Mouse (Mus musculus) thymus, postnatal 14 days (tissue): ENCODE measurements around the gene 2410015M20Rik.

ENCODE experiments used
- DNase-seq: peaks from one replicate; pipeline ENCODE4 v3.0.0; 2021

2410015M20Rik gene

GRCm38 (mm10) chr17:56570287-56570686 is 39.3 kb downstream of the 2410015M20Rik start:
- DNase-seq = no peak

- no peak for DNase-seq
Measured at GRCm38 (mm10) chr17:56567370-56567769, 42.2 kb downstream of the 2410015M20Rik start.

GRCm38 (mm10) chr17:56566918-56567317 is 42.7 kb downstream of the 2410015M20Rik start:
- DNase-seq = no peak

- DNase-seq = no peak
Measured at GRCm38 (mm10) chr17:56566293-56566692, 43.3 kb downstream of the 2410015M20Rik start.

- DNase-seq = no peak
Measured at GRCm38 (mm10) chr17:56561866-56562265, 47.7 kb downstream of the 2410015M20Rik start.

GRCm38 (mm10) chr17:56560131-56560530 is 49.4 kb downstream of the 2410015M20Rik start:
- no peak for DNase-seq

- no peak for DNase-seq
Measured at GRCm38 (mm10) chr17:56559386-56559785, 50.2 kb downstream of the 2410015M20Rik start.

- DNase-seq = peak; percentile 74
Measured at GRCm38 (mm10) chr17:56558448-56558847, 51.1 kb downstream of the 2410015M20Rik start.
